10 mouse cellular contexts compared by ENCODE assay signal in genomic region chr4:44558564-44558955, GRCm38 (mm10).
DNase-seq lines count a peak whose midpoint lies in the region; ATAC-seq and TF ChIP-seq lines count a peak whose summit lies in the region.
"Had no signal": no experiment of that assay in that cellular context is flagged by ENCODE, and none has a peak within 500 bp of the region (broad histone marks: within the 10 kb centered on the region; RNA-seq: fewer than 3 reads in every experiment).

No protein-coding gene starts in this region.

- peaks cover 10% of the 10 kb centered on the region; the same call in 1 of the 2 replicates for H3K4me1 ChIP-seq in kidney, postnatal 0 days (replicated peaks; ENCODE audit: insufficient read depth, low read length)
- H3K4me1 ChIP-seq in forebrain, embryonic 13.5 days = peaks cover 32% of the 10 kb centered on the region
- H3K4me1 ChIP-seq in limb, embryonic 10.5 days = peaks cover 22% of the 10 kb centered on the region
- H3K4me1 ChIP-seq in neural tube, embryonic 14.5 days (ENCODE audit: control insufficient read depth, insufficient read depth, low read length) = peaks cover 18% of the 10 kb centered on the region; the same call in 1 of the 2 replicates

- 7% methylated on average over 7 of the region's 7 CpGs for WGBS in kidney, postnatal 0 days
- WGBS in forebrain, embryonic 13.5 days = under 1% methylated on average over 7 of the region's 7 CpGs
- WGBS in limb, embryonic 10.5 days = 7% methylated on average over 7 of the region's 7 CpGs
- 4% methylated on average over 7 of the region's 7 CpGs for WGBS in neural tube, embryonic 14.5 days

- DNase-seq in kidney, postnatal 0 days (ENCODE audit: low spot score) = no peak
- no peak for DNase-seq in kidney, adult 8-10 months
- no peak for DNase-seq in limb, embryonic 10.5 days (ENCODE audit: low spot score)
- no peak for DNase-seq in layer of hippocampus, postnatal 10 days (ENCODE audit: low spot score in 2 of 2)
- DNase-seq in adrenal gland, postnatal 10 days = no peak
- no peak for DNase-seq in kidney, postnatal 4 days

- H3K27ac ChIP-seq in kidney, postnatal 0 days = no peak overlapping the region
- H3K27ac ChIP-seq in forebrain, embryonic 13.5 days = peak overlapping the region; percentile 88
- no peak overlapping the region for H3K27ac ChIP-seq in limb, embryonic 10.5 days
- H3K27ac ChIP-seq in neural tube, embryonic 14.5 days (ENCODE audit: low read depth, low read length) = peak overlapping the region; percentile 79
- H3K27ac ChIP-seq: liver, embryonic 14.5 days had no signal

- no peak for TF ChIP-seq CTCF in kidney, postnatal 0 days (IDR thresholded peaks at IDR 0.05; ENCODE audit: low read depth)

- H3K9ac ChIP-seq in kidney, postnatal 0 days (ENCODE audit: low read depth, low read length) = no peak overlapping the region
- peak overlapping the region; percentile 66; the same call in 1 of the 2 replicates for H3K9ac ChIP-seq in forebrain, embryonic 13.5 days
- H3K9ac ChIP-seq in neural tube, embryonic 14.5 days (replicated peaks; ENCODE audit: low read depth, low read length) = peak overlapping the region; percentile 47
- H3K9ac ChIP-seq: liver, embryonic 14.5 days had no signal

- H3K36me3 ChIP-seq in kidney, postnatal 0 days (ENCODE audit: insufficient read depth, low read length) = no peaks in the 10 kb centered on the region
- no peaks in the 10 kb centered on the region for H3K36me3 ChIP-seq in forebrain, embryonic 13.5 days (ENCODE audit: poor library complexity, severe bottlenecking)
- H3K36me3 ChIP-seq in limb, embryonic 10.5 days = no peaks in the 10 kb centered on the region
- no peaks in the 10 kb centered on the region for H3K36me3 ChIP-seq in neural tube, embryonic 14.5 days (ENCODE audit: control insufficient read depth, insufficient read depth, low read length)
- H3K36me3 ChIP-seq: G1E had no signal

- H3K4me2 ChIP-seq in kidney, postnatal 0 days (ENCODE audit: low read length) = peak overlapping the region; percentile 80
- H3K4me2 ChIP-seq in forebrain, embryonic 13.5 days = peak overlapping the region; percentile 76
- H3K4me2 ChIP-seq in neural tube, embryonic 14.5 days (ENCODE audit: low read depth, low read length) = peak overlapping the region; percentile 62

- no peaks in the 10 kb centered on the region for H3K9me3 ChIP-seq in kidney, postnatal 0 days (replicated peaks; ENCODE audit: low read length)
- no peaks in the 10 kb centered on the region for H3K9me3 ChIP-seq in forebrain, embryonic 13.5 days (replicated peaks)
- H3K9me3 ChIP-seq in limb, embryonic 10.5 days (replicated peaks) = no peaks in the 10 kb centered on the region
- no peaks in the 10 kb centered on the region for H3K9me3 ChIP-seq in neural tube, embryonic 14.5 days (ENCODE audit: control insufficient read depth, low read length)
- H3K9me3 ChIP-seq: G1E had no signal

- no peak overlapping the region for H3K4me3 ChIP-seq in kidney, postnatal 0 days (replicated peaks; ENCODE audit: low read depth, low read length)
- peak overlapping the region; percentile 38; the same call in 1 of the 2 replicates for H3K4me3 ChIP-seq in forebrain, embryonic 13.5 days
- H3K4me3 ChIP-seq in limb, embryonic 10.5 days = peak overlapping the region; percentile 58
- no peak overlapping the region for H3K4me3 ChIP-seq in neural tube, embryonic 14.5 days (ENCODE audit: low read depth, low read length)

- H3K27me3 ChIP-seq in kidney, postnatal 0 days (ENCODE audit: insufficient read depth, low read length) = no peaks in the 10 kb centered on the region
- H3K27me3 ChIP-seq in forebrain, embryonic 13.5 days = peaks cover 64% of the 10 kb centered on the region
- peaks cover 51% of the 10 kb centered on the region for H3K27me3 ChIP-seq in limb, embryonic 10.5 days (ENCODE audit: low read depth, poor library complexity, severe bottlenecking)
- H3K27me3 ChIP-seq in neural tube, embryonic 14.5 days (ENCODE audit: control insufficient read depth, insufficient read depth, low read length) = no peaks in the 10 kb centered on the region

- ATAC-seq in kidney, postnatal 0 days (replicated peaks; ENCODE audit: low FRiP score, low read depth) = no peak
- peak; percentile 60 for ATAC-seq in forebrain, embryonic 13.5 days
- peak; percentile 22; the same call in 1 of the 2 replicates for ATAC-seq in neural tube, embryonic 14.5 days (ENCODE audit: low read depth)

Comparison
In these comparisons a context has a peak if more than half of its experiments do, and no peak if none do; other contexts are left out.
1. H3K27ac ChIP-seq: peak in forebrain, embryonic 13.5 days (single experiment) and neural tube, embryonic 14.5 days (single experiment); none in kidney, postnatal 0 days (single experiment) and limb, embryonic 10.5 days (single experiment).
2. H3K4me3 ChIP-seq: peak in forebrain, embryonic 13.5 days (single experiment) and limb, embryonic 10.5 days (single experiment); none in kidney, postnatal 0 days (single experiment) and neural tube, embryonic 14.5 days (single experiment).
3. Peak in every context shown above with its lines, with median percentiles within 50 percentile points of each other: H3K4me2 ChIP-seq.